Mouse (Mus musculus) kidney, embryonic 15.5 days (tissue): ENCODE results near the gene Ccdc115. TPM values are rescaled to one million over a fixed set of nuclear protein-coding genes. Genes with fewer than 3 reads are reported as not detected.
"Not testable (repeated sequence)": the region's sequence is repeated elsewhere in the genome, so short reads cannot be mapped to it uniquely, and the experiment has no call there.

Experiments
- ATAC-seq: fragments of 200-750 bp; cut with Nextera tagmentation; replicated peaks from 2 replicates; pipeline ENCODE4 v1.8.0; 2017; ENCODE audit warnings: moderate TSS enrichment; ENCODE audit not compliant: low FRiP score
- H3K27ac ChIP-seq: fragments of 300-500 bp; sonication (generic); 2 replicates; pipeline ENCODE4 v1.5.1; 2015; ENCODE audit warnings: mild to moderate bottlenecking, inconsistent platforms
- H3K27me3 ChIP-seq: fragments of 300-500 bp; sonication (generic); 2 replicates; pipeline ENCODE4 v1.6.1; 2015; ENCODE audit warnings: inconsistent platforms
- H3K36me3 ChIP-seq: fragments of 300-500 bp; sonication (generic); 2 replicates; pipeline ENCODE4 v1.6.1; 2015; ENCODE audit warnings: inconsistent platforms
- H3K4me1 ChIP-seq: fragments of 300-500 bp; sonication (generic); 2 replicates; pipeline ENCODE4 v1.6.1; 2015; ENCODE audit warnings: inconsistent platforms
- H3K4me2 ChIP-seq: fragments of 300-500 bp; sonication (generic); 2 replicates; pipeline ENCODE4 v1.6.1; 2015; ENCODE audit warnings: moderate library complexity, mild to moderate bottlenecking, inconsistent platforms
- H3K4me3 ChIP-seq: fragments of 300-500 bp; sonication (generic); replicated peaks from 2 replicates; pipeline ENCODE4 v1.5.1; 2015; ENCODE audit warnings: mild to moderate bottlenecking, inconsistent platforms
- H3K9ac ChIP-seq: fragments of 300-500 bp; sonication (generic); 2 replicates; pipeline ENCODE4 v1.6.1; 2015; ENCODE audit warnings: mild to moderate bottlenecking, inconsistent platforms
- H3K9me3 ChIP-seq: fragments of 300-500 bp; sonication (generic); replicated peaks from 2 replicates; pipeline ENCODE4 v1.6.1; 2016; ENCODE audit warnings: inconsistent platforms
- WGBS: fragments of 180-500 bp; shearing (Covaris S2); methylation state at CpG from one replicate; pipeline ENCODE4 v1.1.7; 2015; ENCODE audit warnings: mixed read lengths; 5-methylcytosine and 5-hydroxymethylcytosine counted together
- polyA plus RNA-seq: library from polyadenylated mRNA; unstranded; fragments of >200 nt; fragmentation: Nextera tagmentation; extraction: Ambion mirVana; gene quantifications from 2 replicates; pipeline ENCODE4 v1.2.1, GENCODE M21; 2015

Ccdc115 gene
- polyA plus RNA-seq, 1 experiment from 2014 or later, result 52.2 TPM

DNA sequence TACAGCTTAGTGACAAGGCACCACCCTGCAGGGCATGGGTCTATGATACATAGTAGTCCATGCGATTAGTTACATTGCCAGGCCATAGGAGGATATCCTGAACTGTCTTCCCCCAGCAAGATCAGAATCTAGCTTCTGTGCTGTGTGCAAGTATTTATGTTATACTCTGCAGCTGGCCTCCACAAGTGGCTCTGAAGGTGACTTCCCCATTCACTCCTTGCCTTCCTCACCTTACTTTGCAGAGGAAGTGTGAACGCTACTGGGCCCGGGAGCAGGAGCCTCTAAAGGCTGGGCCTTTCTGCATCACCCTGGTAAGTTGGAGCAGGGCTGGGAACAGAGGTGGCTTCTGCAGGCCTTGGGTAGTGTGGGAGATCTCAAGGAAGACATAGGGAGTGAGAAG lies 28.6 kb upstream of the Ccdc115 start:
- H3K36me3 ChIP-seq, result no peaks in the 10 kb centered on the region
- peaks cover 11% of the 10 kb centered on the region for H3K27me3 ChIP-seq
- no peak overlapping the region for H3K4me3 ChIP-seq
- H3K9me3 ChIP-seq, result no peaks in the 10 kb centered on the region
- no peak overlapping the region for H3K4me2 ChIP-seq
- no peak overlapping the region for H3K9ac ChIP-seq
- H3K27ac ChIP-seq, result no peak overlapping the region
- no peak for ATAC-seq
- H3K4me1 ChIP-seq, result peaks cover 11% of the 10 kb centered on the region
- 70% methylated on average over 3 of the region's 3 CpGs for WGBS

DNA sequence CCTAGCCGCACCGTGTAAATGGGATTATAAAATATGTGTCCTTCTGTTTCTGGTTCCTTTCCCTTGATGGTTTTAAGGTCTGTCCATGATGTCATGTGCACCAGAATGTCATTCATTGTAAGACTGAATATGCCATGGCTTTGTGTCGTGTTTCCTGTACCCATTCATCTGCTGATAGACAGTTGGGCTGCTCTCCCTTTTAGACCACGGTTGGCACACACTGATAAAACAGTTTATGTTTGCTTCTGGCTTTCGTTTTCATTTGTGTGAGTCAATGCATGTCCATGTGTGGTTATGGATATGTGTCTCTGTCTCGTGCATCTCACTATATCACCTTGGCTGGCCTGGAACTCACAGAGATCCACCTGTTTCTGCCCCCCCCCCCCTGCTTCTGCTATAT lies 26.0 kb upstream of the Ccdc115 start:
- peaks cover 7% of the 10 kb centered on the region for H3K27me3 ChIP-seq

GRCm38 (mm10) chr1:34464310-34464817 lies 24.9 kb upstream of the Ccdc115 start:
- WGBS, result 87% methylated on average over 8 of the region's 8 CpGs
- H3K9me3 ChIP-seq, result no peaks in the 10 kb centered on the region
- H3K4me1 ChIP-seq, result peaks cover 9% of the 10 kb centered on the region; the same call in 1 of the 2 replicates
- H3K4me2 ChIP-seq, result no peak overlapping the region
- no peak overlapping the region for H3K4me3 ChIP-seq
- peaks cover 15% of the 10 kb centered on the region for H3K27me3 ChIP-seq
- ATAC-seq, result no peak
- no peaks in the 10 kb centered on the region for H3K36me3 ChIP-seq
- H3K27ac ChIP-seq, result no peak overlapping the region
- H3K9ac ChIP-seq, result no peak overlapping the region

More for the DNA sequence above, 26.0 kb upstream of the Ccdc115 start:
- H3K27ac ChIP-seq, result no peak overlapping the region
- H3K9ac ChIP-seq, result no peak overlapping the region
- no peaks in the 10 kb centered on the region for H3K9me3 ChIP-seq
- H3K4me3 ChIP-seq, result no peak overlapping the region
- H3K4me1 ChIP-seq, result peaks cover 3% of the 10 kb centered on the region; the same call in 1 of the 2 replicates
- no peak overlapping the region for H3K4me2 ChIP-seq
- no peaks in the 10 kb centered on the region for H3K36me3 ChIP-seq
- WGBS, result 79% methylated on average over 6 of the region's 6 CpGs
- ATAC-seq, result no peak

GRCm38 (mm10) chr1:34462766-34463165 lies 23.3 kb upstream of the Ccdc115 start:
- ATAC-seq, result no peak
- Histone ChIP-seq H3K27me3 (peaks cover 30% of the 10 kb centered on the region), H3K4me3 (no peak overlapping the region), H3K36me3 (no peaks in the 10 kb centered on the region), H3K9ac (no peak overlapping the region), H3K27ac (no peak overlapping the region), H3K4me1 (peaks cover 15% of the 10 kb centered on the region; the same call in 1 of the 2 replicates), H3K4me2 (no peak overlapping the region), H3K9me3 (no peaks in the 10 kb centered on the region)
- WGBS, result 14% methylated on average over 7 of the region's 7 CpGs

GRCm38 (mm10) chr1:34460061-34460441 lies 20.6 kb upstream of the Ccdc115 start:
- under 1% methylated on average over 15 of the region's 15 CpGs for WGBS
- Histone ChIP-seq H3K4me3 (peak overlapping the region; percentile 54), H3K4me2 (peak overlapping the region; percentile 92), H3K27me3 (peaks cover 45% of the 10 kb centered on the region), H3K36me3 (no peaks in the 10 kb centered on the region), H3K4me1 (peaks cover 15% of the 10 kb centered on the region; the same call in 1 of the 2 replicates), H3K9ac (peak overlapping the region; percentile 50), H3K27ac (peak overlapping the region; percentile 46; the same call in 1 of the 2 replicates), H3K9me3 (no peaks in the 10 kb centered on the region)
- ATAC-seq, result peak; percentile 59

GRCm38 (mm10) chr1:34459284-34460060 lies 20.0 kb upstream of the Ccdc115 start, which contains the start of gene Ptpn18:
Gene Ptpn18, plus strand, starts transcription at chr1:34459762.
- peak; percentile 95 for ATAC-seq

DNA sequence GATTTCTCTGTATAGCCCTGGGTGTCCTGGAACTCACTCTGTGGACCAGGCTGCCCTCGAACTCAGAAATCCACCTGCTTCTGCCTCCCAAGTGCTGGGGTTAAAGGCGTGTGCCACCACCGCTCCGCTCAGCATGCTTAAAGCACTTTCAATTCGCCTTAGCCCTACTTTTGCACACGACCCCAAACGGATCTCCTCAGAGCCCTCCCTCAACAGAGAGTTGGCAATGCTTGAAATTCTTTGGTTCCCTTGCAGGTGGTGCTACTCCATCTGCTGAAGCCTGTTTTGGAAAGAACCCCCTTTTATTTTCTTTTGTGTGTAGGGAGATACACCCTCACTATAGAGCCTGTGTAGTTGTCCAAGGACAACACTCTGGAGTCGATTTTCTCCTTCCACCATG lies 19.0 kb upstream of the Ccdc115 start:
- no peaks in the 10 kb centered on the region for H3K36me3 ChIP-seq
- no peaks in the 10 kb centered on the region for H3K9me3 ChIP-seq
- no peak overlapping the region for H3K4me3 ChIP-seq
- no peak overlapping the region for H3K9ac ChIP-seq
- 27% methylated on average over 8 of the region's 8 CpGs for WGBS
- ATAC-seq, result no peak
- H3K27me3 ChIP-seq, result peaks cover 45% of the 10 kb centered on the region
- H3K4me2 ChIP-seq, result no peak overlapping the region; the same call in 1 of the 2 replicates
- no peak overlapping the region for H3K27ac ChIP-seq
- peaks cover 15% of the 10 kb centered on the region; the same call in 1 of the 2 replicates for H3K4me1 ChIP-seq

More at GRCm38 (mm10) chr1:34459284-34460060, 20.0 kb upstream of the Ccdc115 start, which contains the start of gene Ptpn18:
- Histone ChIP-seq H3K4me3 (peak within 1 kb of the TSS; percentile 54), H3K36me3 (no peaks in the 10 kb centered on the region), H3K27me3 (peaks cover 45% of the 10 kb centered on the region), H3K4me1 (peaks cover 15% of the 10 kb centered on the region; the same call in 1 of the 2 replicates), H3K9me3 (no peaks in the 10 kb centered on the region), H3K9ac (peak within 1 kb of the TSS; percentile 56), H3K27ac (peak within 1 kb of the TSS; percentile 46; the same call in 1 of the 2 replicates), H3K4me2 (peak within 1 kb of the TSS; percentile 92)
- WGBS, result under 1% methylated on average over 48 of the region's 48 CpGs

DNA sequence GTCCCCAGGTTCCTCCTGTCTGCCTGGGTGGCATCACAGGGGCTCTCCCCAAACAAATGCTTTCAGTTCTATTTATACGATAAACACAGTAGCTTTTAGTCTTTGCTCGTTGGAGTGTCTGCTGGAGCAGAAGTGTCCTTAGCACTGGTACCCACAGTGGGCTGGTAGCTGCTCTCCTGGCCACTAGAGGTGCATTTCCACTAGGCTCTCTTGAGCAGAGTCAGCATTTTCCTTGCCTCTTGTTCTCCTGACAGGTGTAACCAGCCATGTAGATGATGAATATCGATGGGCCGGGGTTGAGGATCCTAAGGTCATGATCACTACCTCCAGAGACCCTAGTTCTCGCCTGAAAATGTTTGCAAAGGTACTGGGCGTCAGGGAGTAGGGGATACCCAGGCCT lies 3.7 kb upstream of the Ccdc115 start:
- no peaks in the 10 kb centered on the region for H3K9me3 ChIP-seq

DNA sequence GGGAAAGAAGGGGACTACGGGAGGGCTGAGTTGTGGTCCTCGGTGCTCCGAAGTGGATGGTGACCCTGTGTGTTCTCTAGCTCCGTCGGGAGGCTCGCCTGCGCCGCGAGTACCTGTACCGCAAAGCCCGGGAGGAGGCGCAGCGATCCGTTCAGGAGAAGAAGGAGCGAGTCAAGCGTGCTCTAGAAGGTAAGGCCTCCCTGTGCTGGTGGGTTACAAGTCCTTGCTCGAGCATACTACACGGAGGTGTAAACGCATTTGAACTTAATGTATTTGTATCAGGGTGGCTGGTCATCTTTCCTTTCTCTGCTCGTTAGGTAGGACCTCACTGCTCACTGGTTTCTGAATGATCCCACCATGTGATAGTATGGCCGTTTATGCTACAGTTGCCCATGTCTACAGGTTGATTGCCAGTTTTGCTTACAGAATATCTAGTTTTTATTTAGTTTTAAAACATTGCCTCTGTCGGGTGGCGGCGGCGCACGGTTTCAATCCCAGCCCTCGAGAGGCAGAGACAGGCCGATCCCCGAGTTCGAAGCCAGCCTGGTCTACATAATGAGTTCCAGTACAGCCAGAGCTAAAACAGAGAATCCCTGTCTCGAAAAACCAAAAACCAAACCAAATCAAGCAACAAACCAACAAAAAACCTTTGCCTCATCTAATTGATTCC lies 624 bp upstream of the Ccdc115 start:
- 8% methylated on average over 31 of the region's 31 CpGs for WGBS
- Histone ChIP-seq H3K9me3 (no peaks in the 10 kb centered on the region), H3K27me3 (no peaks in the 10 kb centered on the region), H3K4me1 (peaks cover 22% of the 10 kb centered on the region), H3K4me2 (peak overlapping the region; percentile 62), H3K4me3 (peak overlapping the region; percentile 89), H3K9ac (peak overlapping the region; percentile 65), H3K27ac (peak overlapping the region; percentile 82), H3K36me3 (peaks cover 46% of the 10 kb centered on the region)
- peak; percentile 57 for ATAC-seq

More for the DNA sequence above, 3.7 kb upstream of the Ccdc115 start:
- Histone ChIP-seq H3K4me3 (no peak overlapping the region), H3K36me3 (peaks cover 54% of the 10 kb centered on the region), H3K9ac (no peak overlapping the region), H3K4me2 (no peak overlapping the region), H3K27me3 (no peaks in the 10 kb centered on the region), H3K27ac (no peak overlapping the region), H3K4me1 (peaks cover 18% of the 10 kb centered on the region)
- ATAC-seq, result no peak
- 94% methylated on average over 6 of the region's 6 CpGs for WGBS

DNA sequence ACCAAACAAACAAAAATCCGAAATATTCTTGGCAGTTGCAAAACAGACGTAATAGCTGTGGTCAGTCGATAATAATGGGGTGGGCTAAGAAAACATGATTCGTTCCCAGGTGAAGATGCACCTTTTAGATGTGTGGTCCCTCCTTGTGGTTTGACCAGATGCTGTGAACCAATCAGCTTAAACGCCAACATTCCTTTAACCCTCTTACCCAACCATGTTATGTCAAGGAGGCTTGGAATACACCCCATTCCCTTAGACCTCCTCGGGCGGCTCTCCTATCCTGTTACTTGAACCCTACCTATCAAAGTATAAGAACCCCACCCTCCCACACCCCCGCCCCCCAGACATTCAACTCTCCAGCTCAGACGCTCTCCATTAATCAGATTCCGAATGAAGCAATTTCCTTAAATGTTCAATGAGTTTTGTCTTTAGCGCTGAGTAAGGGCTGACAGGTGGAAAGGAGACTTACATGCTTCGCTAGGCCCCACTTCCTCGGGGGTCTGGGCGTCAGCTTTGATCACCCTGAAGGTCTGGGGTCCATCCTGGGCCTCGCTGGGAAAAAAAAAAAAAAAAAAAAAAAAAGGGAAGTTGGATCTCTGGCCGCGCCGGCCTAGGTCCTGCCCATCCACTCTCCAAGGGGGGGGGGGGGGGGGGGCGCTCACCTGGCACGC lies 956 bp downstream of the Ccdc115 start:
- Histone ChIP-seq H3K27me3 (no peaks in the 10 kb centered on the region), H3K9me3 (no peaks in the 10 kb centered on the region), H3K27ac (no peak overlapping the region), H3K4me3 (peak overlapping the region; percentile 89), H3K9ac (peak overlapping the region; percentile 56), H3K4me2 (peak overlapping the region; percentile 62), H3K4me1 (peaks cover 30% of the 10 kb centered on the region), H3K36me3 (peaks cover 31% of the 10 kb centered on the region)
- ATAC-seq, result no peak
- WGBS, result 40% methylated on average over 15 of the region's 20 CpGs

DNA sequence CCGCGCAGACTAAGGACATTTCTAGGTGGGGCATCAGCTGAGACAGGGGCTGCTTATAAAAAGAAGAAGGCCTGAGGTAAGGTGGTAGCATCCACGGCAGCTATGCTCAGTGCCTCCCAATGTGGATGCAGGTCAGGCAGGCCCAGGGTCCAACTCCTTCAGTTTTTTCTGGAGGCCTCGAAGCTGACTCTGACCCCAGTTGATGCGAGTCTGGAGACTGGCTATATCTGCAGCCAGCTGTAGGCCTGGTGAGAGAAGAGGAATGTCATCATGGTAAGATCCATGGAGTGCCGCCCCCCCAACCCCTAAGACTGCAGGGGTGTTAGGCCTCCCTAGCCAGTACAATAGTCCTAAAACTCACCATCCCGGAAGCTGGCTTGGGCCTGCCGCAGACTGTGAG lies 2.1 kb downstream of the Ccdc115 start:
- not testable (repeated sequence) for H3K27ac ChIP-seq, H3K4me2 ChIP-seq, H3K27me3 ChIP-seq, ATAC-seq, H3K9me3 ChIP-seq, H3K9ac ChIP-seq, H3K4me3 ChIP-seq
- Histone ChIP-seq H3K4me1 (peaks cover 34% of the 10 kb centered on the region), H3K36me3 (peaks cover 20% of the 10 kb centered on the region; the same call in 1 of the 2 replicates)
- 91% methylated on average over 8 of the region's 8 CpGs for WGBS
